Mouse (Mus musculus): ENCODE measurements around the gene Rubcnl. TPM values are rescaled to one million over a fixed set of nuclear protein-coding genes. Genes with fewer than 3 reads are reported as not detected.

The Rubcnl gene
- 0.29 and 0.83 TPM in 2 replicates for polyA plus RNA-seq (2015; fragmentation: Nextera tagmentation; extraction: Ambion mirVana)

DNA sequence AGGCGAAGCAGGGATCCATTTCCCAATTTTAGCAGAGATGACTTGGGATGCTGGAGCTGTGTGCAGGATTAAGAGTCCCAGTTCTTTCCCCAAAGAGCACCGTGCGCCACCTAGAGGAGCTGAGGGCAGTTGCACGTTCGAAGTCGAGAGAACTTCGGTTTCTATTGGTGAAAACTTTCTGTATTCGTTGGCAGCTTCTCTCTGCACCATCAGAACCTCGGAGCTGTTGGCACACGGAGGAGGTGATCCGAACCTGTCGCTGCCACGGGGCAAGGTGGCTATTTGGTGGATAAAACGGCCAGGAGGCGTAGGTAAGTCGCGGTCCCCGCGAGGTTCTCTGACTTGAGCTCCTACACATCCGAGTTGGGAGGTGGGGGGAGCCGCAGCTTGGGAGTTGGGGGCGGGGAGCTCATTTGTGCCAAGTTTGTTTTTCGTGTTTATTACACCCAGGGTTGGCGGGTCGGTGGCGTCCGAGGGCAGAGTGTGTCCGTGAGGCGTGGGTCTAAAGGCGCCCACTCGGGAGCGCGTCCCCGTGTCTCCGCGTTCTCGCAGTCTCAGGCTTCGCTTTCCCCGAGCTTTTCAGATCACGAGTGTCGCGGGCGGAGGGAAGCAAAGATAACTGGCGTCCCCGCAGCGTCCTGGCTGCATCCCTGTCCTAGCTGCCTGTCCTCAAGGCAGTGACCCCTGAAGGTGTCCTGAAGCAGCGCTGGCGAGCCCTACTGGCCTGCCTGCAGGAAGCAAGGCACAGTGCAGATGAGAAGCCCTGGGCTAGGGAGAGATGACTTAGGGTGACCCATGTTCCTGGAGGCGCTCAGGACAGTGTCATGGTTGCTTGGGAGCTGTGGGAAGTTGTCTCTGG is at the start of gene Rubcnl:
Gene Rubcnl, plus strand, starts transcription at position 172 of the 859 bp plus-strand sequence.
- H3K27me3 ChIP-seq (ENCODE audit: control insufficient read depth, insufficient read depth, low read depth, low read length), result no peaks in the 10 kb centered on the region
- H3K36me3 ChIP-seq (ENCODE audit: control insufficient read depth, insufficient read depth, low read length), result no peaks in the 10 kb centered on the region
- WGBS, result under 1% methylated on average over 49 of the region's 49 CpGs
- ATAC-seq (ENCODE audit: low read depth), result peak; percentile 72
- peak within 1 kb of the TSS; percentile 97 for H3K4me2 ChIP-seq (ENCODE audit: low read depth, low read length)
- H3K27ac ChIP-seq (ENCODE audit: low read length), result no peak within 1 kb of the TSS
- no peaks in the 10 kb centered on the region for H3K9me3 ChIP-seq (ENCODE audit: control insufficient read depth, low read length)
- peak within 1 kb of the TSS; percentile 74 for H3K9ac ChIP-seq (ENCODE audit: low read length)
- 0 out of 2 replicates have a peak, but pooled peaks cover 4% of the 10 kb centered on the region for H3K4me1 ChIP-seq (replicated peaks; ENCODE audit: control insufficient read depth, insufficient read depth, low read length)
- peak within 1 kb of the TSS; percentile 74 for H3K4me3 ChIP-seq (ENCODE audit: low read length)

DNA sequence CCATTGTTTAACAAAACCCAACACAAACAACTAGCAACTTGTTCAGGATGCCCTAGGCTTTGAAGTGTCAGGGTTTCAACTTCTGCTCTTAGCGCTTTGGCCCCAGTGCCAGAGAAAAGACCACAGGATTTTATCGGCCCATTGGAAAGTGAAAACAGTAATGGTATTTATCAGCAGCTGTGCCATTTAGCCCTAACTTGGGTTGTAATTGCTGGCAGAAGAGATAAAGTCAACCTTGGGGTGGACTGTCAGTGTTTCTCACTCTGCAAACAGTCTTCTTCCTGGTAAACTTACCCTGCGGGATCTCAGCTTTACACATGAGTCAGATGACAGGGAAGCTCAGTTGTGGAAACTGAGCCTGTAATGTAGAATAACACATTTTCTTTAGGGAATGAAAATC is 43.6 kb upstream of the Rubcnl start:
- H3K27ac ChIP-seq (ENCODE audit: low read length), result no peak overlapping the region
- H3K4me2 ChIP-seq (ENCODE audit: low read depth, low read length), result no peak overlapping the region
- H3K9ac ChIP-seq (ENCODE audit: low read length), result no peak overlapping the region
- H3K4me1 ChIP-seq (replicated peaks; ENCODE audit: control insufficient read depth, insufficient read depth, low read length), result peaks cover 3% of the 10 kb centered on the region; the same call in 1 of the 2 replicates
- 11% methylated on average over 3 of the region's 3 CpGs for WGBS
- no peaks in the 10 kb centered on the region for H3K27me3 ChIP-seq (ENCODE audit: control insufficient read depth, insufficient read depth, low read depth, low read length)
- no peaks in the 10 kb centered on the region for H3K36me3 ChIP-seq (ENCODE audit: control insufficient read depth, insufficient read depth, low read length)
- H3K4me3 ChIP-seq (ENCODE audit: low read length), result no peak overlapping the region
- ATAC-seq (ENCODE audit: low read depth), result no peak
- no peaks in the 10 kb centered on the region for H3K9me3 ChIP-seq (ENCODE audit: control insufficient read depth, low read length)

DNA sequence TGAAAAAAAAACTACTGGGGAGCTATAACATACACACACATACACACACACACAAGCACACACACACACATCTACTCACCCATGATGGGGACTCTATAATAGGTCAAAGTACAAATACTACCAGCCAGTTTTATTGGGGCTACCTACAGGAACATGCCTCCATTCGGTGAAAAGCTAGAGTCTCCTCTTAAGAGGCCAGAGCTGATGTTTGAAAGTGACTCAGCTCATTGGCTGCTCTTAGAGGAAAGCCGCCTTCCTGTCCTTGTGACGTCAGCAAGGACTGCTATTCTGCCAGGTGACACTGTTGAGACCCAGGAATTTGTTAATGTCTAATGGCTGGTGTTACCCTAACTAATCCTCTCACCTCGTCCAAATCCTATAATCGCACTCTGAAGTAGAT is 43.1 kb upstream of the Rubcnl start:
- H3K9me3 ChIP-seq (ENCODE audit: control insufficient read depth, low read length), result no peaks in the 10 kb centered on the region
- no peak for ATAC-seq (ENCODE audit: low read depth)
- H3K4me3 ChIP-seq (ENCODE audit: low read length), result no peak overlapping the region
- peaks cover 3% of the 10 kb centered on the region; the same call in 1 of the 2 replicates for H3K4me1 ChIP-seq (replicated peaks; ENCODE audit: control insufficient read depth, insufficient read depth, low read length)
- no peaks in the 10 kb centered on the region for H3K36me3 ChIP-seq (ENCODE audit: control insufficient read depth, insufficient read depth, low read length)
- H3K27me3 ChIP-seq (ENCODE audit: control insufficient read depth, insufficient read depth, low read depth, low read length), result no peaks in the 10 kb centered on the region
- WGBS, result 65% methylated on average over 5 of the region's 5 CpGs
- H3K4me2 ChIP-seq (ENCODE audit: low read depth, low read length), result no peak overlapping the region
- no peak overlapping the region for H3K9ac ChIP-seq (ENCODE audit: low read length)
- H3K27ac ChIP-seq (ENCODE audit: low read length), result no peak overlapping the region

DNA sequence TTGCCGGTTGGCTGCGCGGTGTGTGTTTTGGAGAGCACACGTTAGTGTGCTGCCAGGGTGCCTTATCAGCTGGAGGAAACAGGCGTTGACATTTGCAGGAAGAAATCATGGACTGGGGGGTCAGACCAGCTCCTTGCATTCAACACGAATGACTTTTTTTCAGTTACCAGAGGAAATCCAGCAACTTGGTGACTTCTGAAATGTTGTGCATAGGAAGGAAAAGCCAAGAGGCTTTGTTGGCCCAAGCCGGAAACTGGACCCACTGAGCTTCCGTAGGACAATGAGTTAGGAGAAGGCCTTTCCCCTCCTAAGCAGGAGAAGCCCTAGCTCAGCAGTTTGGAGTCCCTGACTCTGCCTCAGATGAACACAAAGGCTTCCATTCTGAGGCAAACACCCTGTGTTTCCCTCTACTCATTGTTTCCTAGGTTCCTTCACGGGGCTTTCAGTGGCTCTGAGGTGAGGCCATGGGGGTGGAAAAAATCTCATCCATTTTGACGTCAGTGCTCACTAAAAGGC is 41.6 kb upstream of the Rubcnl start:
- ATAC-seq (ENCODE audit: low read depth), result peak; percentile 57; the same call in 1 of the 2 replicates
- H3K27ac ChIP-seq (ENCODE audit: low read length), result peak overlapping the region; percentile 28; the same call in 1 of the 2 replicates

DNA sequence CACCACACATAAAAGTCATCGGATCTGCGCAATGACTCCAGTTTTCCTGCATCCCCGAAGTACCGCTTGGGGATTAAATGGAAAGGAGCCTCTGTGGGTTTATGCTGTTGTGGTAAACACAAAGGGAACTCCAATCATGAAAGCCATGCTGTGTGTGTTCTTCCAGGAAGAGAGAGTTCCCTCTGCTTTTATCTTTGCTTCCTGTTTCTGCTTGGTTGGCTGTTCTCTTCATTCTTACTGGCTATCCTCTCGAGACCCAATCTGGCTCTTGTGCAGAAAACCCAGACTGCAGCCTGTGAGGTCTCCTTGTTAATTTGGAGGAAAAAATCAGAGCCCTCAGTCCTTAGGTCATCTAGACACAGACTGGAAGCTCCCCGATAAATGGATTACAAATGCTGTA is 38.9 kb upstream of the Rubcnl start:
- no peak for ATAC-seq (ENCODE audit: low read depth)
- H3K9me3 ChIP-seq (ENCODE audit: control insufficient read depth, low read length), result no peaks in the 10 kb centered on the region
- H3K27me3 ChIP-seq (ENCODE audit: control insufficient read depth, insufficient read depth, low read depth, low read length), result no peaks in the 10 kb centered on the region
- H3K4me3 ChIP-seq (ENCODE audit: low read length), result no peak overlapping the region
- H3K27ac ChIP-seq (ENCODE audit: low read length), result no peak overlapping the region
- H3K4me1 ChIP-seq (replicated peaks; ENCODE audit: control insufficient read depth, insufficient read depth, low read length), result peaks cover 3% of the 10 kb centered on the region; the same call in 1 of the 2 replicates
- 76% methylated on average over 6 of the region's 6 CpGs for WGBS
- H3K36me3 ChIP-seq (ENCODE audit: control insufficient read depth, insufficient read depth, low read length), result no peaks in the 10 kb centered on the region
- no peak overlapping the region for H3K9ac ChIP-seq (ENCODE audit: low read length)
- H3K4me2 ChIP-seq (ENCODE audit: low read depth, low read length), result no peak overlapping the region

More for the DNA sequence above, 41.6 kb upstream of the Rubcnl start:
- no peak overlapping the region for H3K4me2 ChIP-seq (ENCODE audit: low read depth, low read length)
- no peaks in the 10 kb centered on the region for H3K36me3 ChIP-seq (ENCODE audit: control insufficient read depth, insufficient read depth, low read length)
- H3K4me1 ChIP-seq (replicated peaks; ENCODE audit: control insufficient read depth, insufficient read depth, low read length), result peaks cover 3% of the 10 kb centered on the region; the same call in 1 of the 2 replicates
- no peak overlapping the region for H3K4me3 ChIP-seq (ENCODE audit: low read length)
- 47% methylated on average over 10 of the region's 10 CpGs for WGBS
- H3K9ac ChIP-seq (ENCODE audit: low read length), result no peak overlapping the region
- H3K27me3 ChIP-seq (ENCODE audit: control insufficient read depth, insufficient read depth, low read depth, low read length), result no peaks in the 10 kb centered on the region
- H3K9me3 ChIP-seq (ENCODE audit: control insufficient read depth, low read length), result no peaks in the 10 kb centered on the region

DNA sequence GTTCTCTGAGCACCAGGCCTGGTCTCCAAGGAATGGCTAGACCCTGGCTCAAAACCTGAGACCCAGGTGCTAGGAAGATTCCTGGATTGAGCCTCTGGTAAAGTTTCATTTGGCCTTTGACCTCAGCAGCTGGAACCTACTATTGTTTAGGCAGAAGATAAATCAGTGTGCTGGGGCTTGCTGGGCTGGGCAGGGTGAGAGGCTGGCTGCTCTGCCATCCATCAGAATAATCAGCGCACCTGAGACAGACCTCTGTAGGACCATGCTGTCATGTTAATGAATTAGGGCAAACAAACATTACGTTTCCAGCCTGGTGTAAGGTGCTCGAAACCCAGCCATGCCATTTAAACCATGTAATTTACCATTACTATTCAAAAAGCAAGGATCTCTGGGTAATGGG is 34.8 kb upstream of the Rubcnl start:
- H3K36me3 ChIP-seq (ENCODE audit: control insufficient read depth, insufficient read depth, low read length), result no peaks in the 10 kb centered on the region
- no peak for ATAC-seq (ENCODE audit: low read depth)
- H3K27ac ChIP-seq (ENCODE audit: low read length), result no peak overlapping the region
- no peak overlapping the region for H3K9ac ChIP-seq (ENCODE audit: low read length)
- H3K4me1 ChIP-seq (replicated peaks; ENCODE audit: control insufficient read depth, insufficient read depth, low read length), result no peaks in the 10 kb centered on the region
- H3K27me3 ChIP-seq (ENCODE audit: control insufficient read depth, insufficient read depth, low read depth, low read length), result no peaks in the 10 kb centered on the region
- H3K4me3 ChIP-seq (ENCODE audit: low read length), result no peak overlapping the region
- H3K4me2 ChIP-seq (ENCODE audit: low read depth, low read length), result no peak overlapping the region
- 41% methylated on average over 3 of the region's 3 CpGs for WGBS
- no peaks in the 10 kb centered on the region for H3K9me3 ChIP-seq (ENCODE audit: control insufficient read depth, low read length)

DNA sequence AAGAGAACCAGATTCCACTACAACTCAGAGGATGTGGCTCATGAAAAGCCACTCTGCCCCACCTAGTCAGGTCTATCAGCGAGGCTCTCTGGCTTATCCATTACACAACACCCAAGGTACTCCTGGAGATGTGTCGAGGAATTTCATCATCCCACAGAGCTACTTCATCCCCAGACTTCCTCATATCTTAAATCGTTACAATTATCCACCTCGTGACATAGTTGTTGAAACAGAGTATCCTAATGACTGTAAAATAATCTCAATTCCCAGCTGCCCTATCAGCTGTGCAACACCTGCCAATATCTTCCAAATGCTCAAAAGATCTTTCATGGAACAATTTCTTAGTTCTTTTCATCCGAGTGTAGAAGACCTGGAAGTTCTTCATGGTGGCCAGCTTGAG is 32.7 kb upstream of the Rubcnl start:
- no peak for ATAC-seq (ENCODE audit: low read depth)
- H3K4me2 ChIP-seq (ENCODE audit: low read depth, low read length), result no peak overlapping the region
- no peak overlapping the region for H3K27ac ChIP-seq (ENCODE audit: low read length)
- no peaks in the 10 kb centered on the region for H3K27me3 ChIP-seq (ENCODE audit: control insufficient read depth, insufficient read depth, low read depth, low read length)
- H3K4me3 ChIP-seq (ENCODE audit: low read length), result no peak overlapping the region
- 73% methylated on average over 5 of the region's 5 CpGs for WGBS
- no peaks in the 10 kb centered on the region for H3K9me3 ChIP-seq (ENCODE audit: control insufficient read depth, low read length)
- no peak overlapping the region for H3K9ac ChIP-seq (ENCODE audit: low read length)
- no peaks in the 10 kb centered on the region for H3K36me3 ChIP-seq (ENCODE audit: control insufficient read depth, insufficient read depth, low read length)
- no peaks in the 10 kb centered on the region for H3K4me1 ChIP-seq (replicated peaks; ENCODE audit: control insufficient read depth, insufficient read depth, low read length)

DNA sequence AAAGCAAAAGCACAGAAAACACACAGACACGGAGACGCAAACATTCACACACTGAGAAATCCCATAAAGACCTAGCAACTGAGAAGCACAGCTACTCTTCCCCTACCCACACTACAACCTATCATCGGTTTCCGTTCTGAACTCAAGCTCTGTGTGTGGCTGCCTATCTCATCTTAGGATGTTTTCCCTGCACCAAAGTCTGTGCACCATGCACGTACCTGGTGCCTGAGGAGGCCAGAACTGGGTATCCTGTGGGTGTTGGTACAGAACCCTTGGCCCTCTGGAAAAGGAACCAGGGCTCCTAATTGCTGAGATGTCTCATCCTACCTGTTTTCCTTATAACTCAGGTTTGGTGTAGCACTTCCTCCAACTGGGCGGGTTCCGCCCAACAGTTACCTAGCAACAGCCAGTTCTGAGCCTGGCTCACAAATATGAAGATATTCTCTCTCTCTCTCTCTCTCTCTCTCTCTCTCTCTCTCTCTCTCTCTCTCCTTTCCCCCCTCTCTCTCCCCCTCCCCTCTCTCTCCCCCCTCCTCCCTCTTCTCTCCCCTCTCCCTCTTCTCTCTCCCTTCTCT is 30.9 kb upstream of the Rubcnl start:
- H3K9ac ChIP-seq (ENCODE audit: low read length), result no peak overlapping the region
- H3K4me3 ChIP-seq (ENCODE audit: low read length), result no peak overlapping the region
- 69% methylated on average over 7 of the region's 7 CpGs for WGBS
- H3K27me3 ChIP-seq (ENCODE audit: control insufficient read depth, insufficient read depth, low read depth, low read length), result no peaks in the 10 kb centered on the region
- no peaks in the 10 kb centered on the region for H3K9me3 ChIP-seq (ENCODE audit: control insufficient read depth, low read length)
- H3K4me1 ChIP-seq (replicated peaks; ENCODE audit: control insufficient read depth, insufficient read depth, low read length), result no peaks in the 10 kb centered on the region
- H3K27ac ChIP-seq (ENCODE audit: low read length), result no peak overlapping the region
- H3K36me3 ChIP-seq (ENCODE audit: control insufficient read depth, insufficient read depth, low read length), result no peaks in the 10 kb centered on the region
- ATAC-seq (ENCODE audit: low read depth), result no peak
- no peak overlapping the region for H3K4me2 ChIP-seq (ENCODE audit: low read depth, low read length)

DNA sequence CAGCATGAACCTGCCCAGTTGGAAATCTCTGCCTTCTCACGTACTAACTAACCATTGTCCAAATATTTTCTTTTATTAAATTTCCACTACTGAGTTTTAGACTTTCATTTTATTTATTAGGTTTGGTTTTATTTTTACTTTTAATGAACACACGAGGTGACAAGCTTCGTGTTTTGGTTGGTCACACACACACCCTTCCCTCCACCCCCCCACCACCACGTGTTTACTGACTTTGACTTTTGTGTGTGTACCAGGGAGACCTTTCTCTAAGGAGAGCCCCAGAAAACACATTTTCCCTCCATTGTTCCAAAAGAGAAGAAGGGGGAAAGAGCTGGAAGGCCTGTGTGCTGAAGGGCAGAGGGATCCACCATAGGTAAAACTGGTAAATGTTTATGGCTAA is 30.2 kb upstream of the Rubcnl start:
- Histone ChIP-seq H3K27me3 (ENCODE audit: control insufficient read depth, insufficient read depth, low read depth, low read length) (no peaks in the 10 kb centered on the region), H3K9ac (ENCODE audit: low read length) (no peak overlapping the region), H3K4me3 (ENCODE audit: low read length) (no peak overlapping the region), H3K4me2 (ENCODE audit: low read depth, low read length) (no peak overlapping the region), H3K27ac (ENCODE audit: low read length) (no peak overlapping the region), H3K36me3 (ENCODE audit: control insufficient read depth, insufficient read depth, low read length) (no peaks in the 10 kb centered on the region), H3K4me1 (replicated peaks; ENCODE audit: control insufficient read depth, insufficient read depth, low read length) (no peaks in the 10 kb centered on the region), H3K9me3 (ENCODE audit: control insufficient read depth, low read length) (no peaks in the 10 kb centered on the region)
- no peak for ATAC-seq (ENCODE audit: low read depth)
- WGBS, result 54% methylated on average over 4 of the region's 4 CpGs

Measured in lung, embryonic 16.5 days (tissue).